Mouse (Mus musculus) lung, embryonic 15.5 days (tissue): ENCODE data around the gene Fpgs. TPM values are rescaled to one million over a fixed set of nuclear protein-coding genes. Genes with fewer than 3 reads are reported as not detected.

Experiments
- ATAC-seq: fragments of 200-750 bp; cut with Nextera tagmentation; 2 replicates; pipeline ENCODE4 v1.8.0; 2017; ENCODE audit warnings: moderate number of reproducible peaks, borderline replicate concordance; ENCODE audit not compliant: low FRiP score, low TSS enrichment; ENCODE audit errors: extremely low read depth
- H3K27ac ChIP-seq: fragments of 300-500 bp; sonication (generic); 2 replicates; pipeline ENCODE4 v1.5.1; 2015; ENCODE audit warnings: moderate library complexity, mild to moderate bottlenecking, inconsistent platforms
- H3K27me3 ChIP-seq: fragments of 300-500 bp; sonication (generic); 2 replicates; pipeline ENCODE4 v1.6.1; 2015; ENCODE audit warnings: inconsistent platforms
- H3K36me3 ChIP-seq: fragments of 300-500 bp; sonication (generic); 2 replicates; pipeline ENCODE4 v1.6.1; 2015; ENCODE audit warnings: inconsistent platforms
- H3K4me1 ChIP-seq: fragments of 300-500 bp; sonication (generic); 2 replicates; pipeline ENCODE4 v1.6.1; 2015; ENCODE audit warnings: inconsistent platforms
- H3K4me2 ChIP-seq: fragments of 300-500 bp; sonication (generic); 2 replicates; pipeline ENCODE4 v1.6.1; 2015; ENCODE audit warnings: inconsistent platforms, mild to moderate bottlenecking, moderate library complexity
- H3K4me3 ChIP-seq: fragments of 300-500 bp; sonication (generic); 2 replicates; pipeline ENCODE4 v1.5.1; 2015; ENCODE audit warnings: mild to moderate bottlenecking, inconsistent platforms
- H3K9ac ChIP-seq: fragments of 300-500 bp; sonication (generic); 2 replicates; pipeline ENCODE4 v1.6.1; 2015; ENCODE audit warnings: inconsistent platforms
- H3K9me3 ChIP-seq: fragments of 300-500 bp; sonication (generic); 2 replicates; pipeline ENCODE4 v1.6.1; 2016; ENCODE audit warnings: inconsistent platforms
- WGBS: fragments of 180-500 bp; shearing (Covaris S2); methylation state at CpG from one replicate; pipeline ENCODE4 v1.1.7; 2015; 5-methylcytosine and 5-hydroxymethylcytosine counted together
- polyA plus RNA-seq: library from polyadenylated mRNA; unstranded; fragments of >200 nt; fragmentation: Nextera tagmentation; extraction: Ambion mirVana; gene quantifications from 2 replicates; pipeline ENCODE4 v1.2.1, GENCODE M21; 2015

Fpgs gene
- polyA plus RNA-seq, 1 experiment from 2014 or later, result 28.6 TPM

GRCm38 (mm10) chr2:32676821-32677220 is 27.1 kb downstream of the Fpgs start:
- ATAC-seq, result no peak
- Histone ChIP-seq H3K4me2 (no peak overlapping the region), H3K36me3 (peaks cover 65% of the 10 kb centered on the region), H3K4me3 (no peak overlapping the region), H3K9me3 (no peaks in the 10 kb centered on the region), H3K27me3 (no peaks in the 10 kb centered on the region), H3K4me1 (peaks cover 10% of the 10 kb centered on the region; the same call in 1 of the 2 replicates), H3K27ac (no peak overlapping the region), H3K9ac (no peak overlapping the region)
- 87% methylated on average over 3 of the region's 3 CpGs for WGBS

GRCm38 (mm10) chr2:32673176-32673917 is 30.6 kb downstream of the Fpgs start:
- Histone ChIP-seq H3K27ac (0 out of 2 replicates have a peak overlapping the region, but pooled peaks have one; percentile 1), H3K4me1 (peaks cover 10% of the 10 kb centered on the region; the same call in 1 of the 2 replicates), H3K4me2 (no peak overlapping the region), H3K9ac (no peak overlapping the region), H3K27me3 (no peaks in the 10 kb centered on the region), H3K9me3 (no peaks in the 10 kb centered on the region), H3K4me3 (no peak overlapping the region), H3K36me3 (peaks cover 73% of the 10 kb centered on the region)
- 60% methylated on average over 16 of the region's 16 CpGs for WGBS
- peak; percentile 64 for ATAC-seq

- WGBS, result 75% methylated on average over 9 of the region's 9 CpGs
- H3K27me3 ChIP-seq, result no peaks in the 10 kb centered on the region
- no peaks in the 10 kb centered on the region for H3K9me3 ChIP-seq
- H3K4me3 ChIP-seq, result no peak overlapping the region
- peaks cover 10% of the 10 kb centered on the region; the same call in 1 of the 2 replicates for H3K4me1 ChIP-seq
- ATAC-seq, result no peak
- H3K27ac ChIP-seq, result no peak overlapping the region
- peaks cover 64% of the 10 kb centered on the region for H3K36me3 ChIP-seq
- no peak overlapping the region for H3K9ac ChIP-seq
- no peak overlapping the region for H3K4me2 ChIP-seq
Observed at GRCm38 (mm10) chr2:32671907-32672595, 31.9 kb downstream of the Fpgs start.

GRCm38 (mm10) chr2:32671147-32671546 is 32.8 kb downstream of the Fpgs start:
- peaks cover 10% of the 10 kb centered on the region; the same call in 1 of the 2 replicates for H3K4me1 ChIP-seq
- H3K9ac ChIP-seq, result no peak overlapping the region
- H3K27me3 ChIP-seq, result no peaks in the 10 kb centered on the region
- WGBS, result 82% methylated on average over 9 of the region's 9 CpGs
- no peak overlapping the region for H3K4me3 ChIP-seq
- no peak for ATAC-seq
- peaks cover 60% of the 10 kb centered on the region for H3K36me3 ChIP-seq
- H3K4me2 ChIP-seq, result no peak overlapping the region
- no peaks in the 10 kb centered on the region for H3K9me3 ChIP-seq
- H3K27ac ChIP-seq, result no peak overlapping the region

- 66% methylated on average over 3 of the region's 3 CpGs for WGBS
Observed at GRCm38 (mm10) chr2:32669876-32670275, 34.1 kb downstream of the Fpgs start.

GRCm38 (mm10) chr2:32668176-32668575 is 35.8 kb downstream of the Fpgs start:
- no peak for ATAC-seq
- Histone ChIP-seq H3K36me3 (peaks cover 35% of the 10 kb centered on the region), H3K4me2 (no peak overlapping the region), H3K27me3 (no peaks in the 10 kb centered on the region), H3K9ac (no peak overlapping the region), H3K9me3 (no peaks in the 10 kb centered on the region), H3K4me3 (no peak overlapping the region), H3K27ac (peak overlapping the region; percentile 21; the same call in 1 of the 2 replicates), H3K4me1 (peaks cover under 1% of the 10 kb centered on the region; the same call in 1 of the 2 replicates)
- WGBS, result 84% methylated on average over 7 of the region's 7 CpGs

More at GRCm38 (mm10) chr2:32669876-32670275, 34.1 kb downstream of the Fpgs start:
- no peak for ATAC-seq
- no peaks in the 10 kb centered on the region for H3K27me3 ChIP-seq
- peaks cover 49% of the 10 kb centered on the region for H3K36me3 ChIP-seq
- no peak overlapping the region for H3K9ac ChIP-seq
- no peaks in the 10 kb centered on the region for H3K9me3 ChIP-seq
- no peak overlapping the region for H3K4me2 ChIP-seq
- H3K27ac ChIP-seq, result no peak overlapping the region
- peaks cover 10% of the 10 kb centered on the region; the same call in 1 of the 2 replicates for H3K4me1 ChIP-seq
- H3K4me3 ChIP-seq, result no peak overlapping the region

GRCm38 (mm10) chr2:32667775-32668174 is 36.2 kb downstream of the Fpgs start:
- no peak overlapping the region for H3K4me2 ChIP-seq
- H3K4me3 ChIP-seq, result no peak overlapping the region
- H3K27me3 ChIP-seq, result no peaks in the 10 kb centered on the region
- no peak overlapping the region for H3K9ac ChIP-seq
- WGBS, result 41% methylated on average over 11 of the region's 11 CpGs
- H3K9me3 ChIP-seq, result no peaks in the 10 kb centered on the region
- H3K4me1 ChIP-seq, result no peaks in the 10 kb centered on the region
- peaks cover 31% of the 10 kb centered on the region for H3K36me3 ChIP-seq
- ATAC-seq, result no peak
- H3K27ac ChIP-seq, result peak overlapping the region; percentile 21; the same call in 1 of the 2 replicates

GRCm38 (mm10) chr2:32665853-32666252 is 38.1 kb downstream of the Fpgs start:
- Histone ChIP-seq H3K27ac (0 out of 2 replicates have a peak overlapping the region, but pooled peaks have one; percentile 2), H3K4me1 (peaks cover 14% of the 10 kb centered on the region), H3K4me2 (no peak overlapping the region), H3K27me3 (no peaks in the 10 kb centered on the region), H3K36me3 (peaks cover 12% of the 10 kb centered on the region; the same call in 1 of the 2 replicates), H3K4me3 (no peak overlapping the region), H3K9ac (no peak overlapping the region), H3K9me3 (no peaks in the 10 kb centered on the region)
- WGBS, result 74% methylated on average over 6 of the region's 6 CpGs
- no peak for ATAC-seq

- H3K9ac ChIP-seq, result no peak overlapping the region
- H3K4me1 ChIP-seq, result peaks cover 16% of the 10 kb centered on the region
- H3K36me3 ChIP-seq, result peaks cover 7% of the 10 kb centered on the region; the same call in 1 of the 2 replicates
- WGBS, result 68% methylated on average over 8 of the region's 8 CpGs
- no peak for ATAC-seq
- no peak overlapping the region for H3K27ac ChIP-seq
- no peak overlapping the region for H3K4me2 ChIP-seq
- no peak overlapping the region for H3K4me3 ChIP-seq
- no peaks in the 10 kb centered on the region for H3K9me3 ChIP-seq
- no peaks in the 10 kb centered on the region for H3K27me3 ChIP-seq
Observed at GRCm38 (mm10) chr2:32665345-32665744, 38.6 kb downstream of the Fpgs start.

GRCm38 (mm10) chr2:32662291-32662690 is 41.7 kb downstream of the Fpgs start:
- WGBS, result 42% methylated on average over 5 of the region's 5 CpGs
- ATAC-seq, result no peak
- peak overlapping the region; percentile 59 for H3K27ac ChIP-seq
- peaks cover 15% of the 10 kb centered on the region for H3K36me3 ChIP-seq
- H3K4me1 ChIP-seq, result peaks cover 18% of the 10 kb centered on the region
- H3K4me2 ChIP-seq, result no peak overlapping the region
- H3K4me3 ChIP-seq, result no peak overlapping the region
- H3K9me3 ChIP-seq, result no peaks in the 10 kb centered on the region
- H3K27me3 ChIP-seq, result no peaks in the 10 kb centered on the region
- H3K9ac ChIP-seq, result no peak overlapping the region

- Histone ChIP-seq H3K9me3 (no peaks in the 10 kb centered on the region), H3K27me3 (no peaks in the 10 kb centered on the region), H3K4me2 (no peak overlapping the region), H3K27ac (peak overlapping the region; percentile 59), H3K4me1 (peaks cover 18% of the 10 kb centered on the region), H3K36me3 (peaks cover 17% of the 10 kb centered on the region), H3K9ac (peak overlapping the region; percentile 4; the same call in 1 of the 2 replicates), H3K4me3 (no peak overlapping the region)
- ATAC-seq, result peak; percentile 13
- 17% methylated on average over 7 of the region's 7 CpGs for WGBS
Observed at GRCm38 (mm10) chr2:32661509-32662107, 42.3 kb downstream of the Fpgs start.
